Mouse (Mus musculus) liver, adult 2 months (tissue): ENCODE measurements around the gene Sap30.

Experiments used
- CTCF ChIP-seq: fragments of 200-500 bp; IDR thresholded peaks from 2 replicates; pipeline ENCODE4 v1.5.1; 2011; ENCODE audit warnings: low read depth, low read length, control low read depth
- POLR2A ChIP-seq: fragments of 200-500 bp; IDR thresholded peaks from 2 replicates; pipeline ENCODE4 v1.6.1; 2011; ENCODE audit warnings: low read length, control low read depth; ENCODE audit not compliant: insufficient read depth; ENCODE audit errors: extremely low read depth

DNA sequence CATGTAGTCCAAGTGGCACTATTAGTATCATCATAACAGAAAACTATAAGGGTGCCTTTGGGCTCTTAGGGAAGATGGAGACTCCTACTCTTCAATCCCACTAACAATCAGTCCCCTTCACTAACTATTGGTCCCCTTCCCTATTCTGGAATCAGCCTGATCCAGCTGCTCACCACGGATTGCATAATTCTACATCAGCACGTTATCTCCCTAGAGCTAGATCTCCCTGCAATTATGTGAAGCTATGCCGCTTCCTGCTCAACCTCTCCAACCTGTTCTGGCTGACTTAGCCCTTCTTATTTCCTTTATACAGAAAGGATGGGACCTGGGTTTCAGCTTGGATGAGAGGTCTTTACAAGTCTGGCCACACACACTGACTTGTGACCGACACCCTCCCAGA is 44.4 kb downstream of the Sap30 start:
- TF ChIP-seq CTCF, result no peak
- no peak for TF ChIP-seq POLR2A
